Mouse (Mus musculus) kidney, embryonic 14.5 days (tissue): ENCODE data around the gene 9230112D13Rik. TPM values are rescaled to one million over a fixed set of nuclear protein-coding genes. Genes with fewer than 3 reads are reported as not detected.
A peak's percentile ranks its signal among the peaks of the same experiment; 100 is the strongest.

Experiments used
- ATAC-seq: fragments of 200-750 bp; cut with Nextera tagmentation; 2 replicates; pipeline ENCODE4 v1.8.0; 2017; ENCODE audit warnings: moderate number of reproducible peaks, mild to moderate bottlenecking, moderate TSS enrichment, moderate library complexity; ENCODE audit not compliant: low FRiP score, low TSS enrichment
- H3K27ac ChIP-seq: fragments of 300-500 bp; sonication (generic); 2 replicates; pipeline ENCODE4 v1.5.1; 2014; ENCODE audit warnings: low read depth, mild to moderate bottlenecking, low read length, moderate library complexity, mixed read lengths
- H3K27me3 ChIP-seq: fragments of 300-500 bp; sonication (generic); 2 replicates; pipeline ENCODE4 v1.6.1; 2014; ENCODE audit warnings: mild to moderate bottlenecking, low read length; ENCODE audit not compliant: control insufficient read depth, insufficient read depth
- H3K36me3 ChIP-seq: fragments of 300-500 bp; sonication (generic); 2 replicates; pipeline ENCODE4 v1.6.1; 2014; ENCODE audit warnings: low read length, mixed read lengths; ENCODE audit not compliant: control insufficient read depth, insufficient read depth
- H3K4me1 ChIP-seq: fragments of 300-500 bp; sonication (generic); 2 replicates; pipeline ENCODE4 v1.6.1; 2014; ENCODE audit warnings: low read length, mixed read lengths; ENCODE audit not compliant: control insufficient read depth, insufficient read depth
- H3K4me2 ChIP-seq: fragments of 300-500 bp; sonication (generic); replicated peaks from 2 replicates; pipeline ENCODE4 v1.6.1; 2014; ENCODE audit warnings: low read depth, mild to moderate bottlenecking, low read length
- H3K4me3 ChIP-seq: fragments of 300-500 bp; sonication (generic); 2 replicates; pipeline ENCODE4 v1.5.1; 2014; ENCODE audit warnings: mild to moderate bottlenecking, low read length
- H3K9ac ChIP-seq: fragments of 300-500 bp; sonication (generic); 2 replicates; pipeline ENCODE4 v1.6.1; 2014; ENCODE audit warnings: low read depth, mild to moderate bottlenecking, low read length, moderate library complexity
- H3K9me3 ChIP-seq: fragments of 300-500 bp; sonication (generic); 2 replicates; pipeline ENCODE4 v1.6.1; 2016; ENCODE audit warnings: low read length; ENCODE audit not compliant: control insufficient read depth
- WGBS: fragments of 180-500 bp; shearing (Covaris S2); extraction: QIAGEN DNeasy Blood & Tissue Kit; methylation state at CpG from one replicate; pipeline ENCODE4 v1.1.7; 2014; 5-methylcytosine and 5-hydroxymethylcytosine counted together
- polyA plus RNA-seq: library from polyadenylated mRNA; unstranded; fragments of >200 nt; fragmentation: Nextera tagmentation; extraction: Ambion mirVana; gene quantifications from 2 replicates; pipeline ENCODE4 v1.2.1, GENCODE M21; 2014

The 9230112D13Rik gene
- polyA plus RNA-seq, 1 experiment from 2014 or later = not detected

GRCm38 (mm10) chr14:34528804-34529203, 6.2 kb upstream of the 9230112D13Rik start:
- no peak overlapping the region for H3K4me3 ChIP-seq
- no peak overlapping the region for H3K27ac ChIP-seq
- H3K27me3 ChIP-seq = peaks cover 4% of the 10 kb centered on the region; the same call in 1 of the 2 replicates
- no peaks in the 10 kb centered on the region for H3K36me3 ChIP-seq
- H3K9ac ChIP-seq = no peak overlapping the region
- H3K9me3 ChIP-seq = no peaks in the 10 kb centered on the region
- 76% methylated on average over 8 of the region's 8 CpGs for WGBS
- no peak for ATAC-seq
- no peak overlapping the region for H3K4me2 ChIP-seq
- H3K4me1 ChIP-seq = no peaks in the 10 kb centered on the region

- 79% methylated on average over 8 of the region's 8 CpGs for WGBS
- no peaks in the 10 kb centered on the region for H3K36me3 ChIP-seq
- no peaks in the 10 kb centered on the region for H3K4me1 ChIP-seq
- H3K27me3 ChIP-seq = no peaks in the 10 kb centered on the region
- no peak overlapping the region for H3K4me3 ChIP-seq
- H3K27ac ChIP-seq = 0 out of 2 replicates have a peak overlapping the region, but pooled peaks have one; percentile 6
- H3K9ac ChIP-seq = no peak overlapping the region
- no peak for ATAC-seq
- no peaks in the 10 kb centered on the region for H3K9me3 ChIP-seq
- no peak overlapping the region for H3K4me2 ChIP-seq
These were observed 4.5 kb downstream of the 9230112D13Rik start for GRCm38 (mm10) chr14:34517959-34518544.

- no peaks in the 10 kb centered on the region for H3K4me1 ChIP-seq
- no peak overlapping the region for H3K4me2 ChIP-seq
- no peaks in the 10 kb centered on the region for H3K27me3 ChIP-seq
- no peaks in the 10 kb centered on the region for H3K9me3 ChIP-seq
- H3K4me3 ChIP-seq = no peak overlapping the region
- H3K36me3 ChIP-seq = no peaks in the 10 kb centered on the region
- 77% methylated on average over 10 of the region's 10 CpGs for WGBS
- no peak overlapping the region for H3K9ac ChIP-seq
- no peak for ATAC-seq
- no peak overlapping the region for H3K27ac ChIP-seq
These were observed 5.5 kb downstream of the 9230112D13Rik start for GRCm38 (mm10) chr14:34516960-34517577.

- no peak overlapping the region for H3K4me2 ChIP-seq
- WGBS = 82% methylated on average over 5 of the region's 5 CpGs
- no peaks in the 10 kb centered on the region for H3K36me3 ChIP-seq
- ATAC-seq = no peak
- no peak overlapping the region for H3K4me3 ChIP-seq
- no peaks in the 10 kb centered on the region for H3K27me3 ChIP-seq
- H3K9me3 ChIP-seq = no peaks in the 10 kb centered on the region
- no peaks in the 10 kb centered on the region for H3K4me1 ChIP-seq
- no peak overlapping the region for H3K27ac ChIP-seq
- no peak overlapping the region for H3K9ac ChIP-seq
These were observed 6.7 kb downstream of the 9230112D13Rik start for GRCm38 (mm10) chr14:34515860-34516259.

GRCm38 (mm10) chr14:34514120-34514519, 8.5 kb downstream of the 9230112D13Rik start:
- Histone ChIP-seq H3K9ac (no peak overlapping the region), H3K36me3 (no peaks in the 10 kb centered on the region), H3K4me1 (no peaks in the 10 kb centered on the region), H3K27me3 (no peaks in the 10 kb centered on the region), H3K4me3 (no peak overlapping the region), H3K27ac (no peak overlapping the region), H3K4me2 (no peak overlapping the region), H3K9me3 (no peaks in the 10 kb centered on the region)
- WGBS = 50% methylated on average over 6 of the region's 6 CpGs
- no peak for ATAC-seq

- Histone ChIP-seq H3K9me3 (no peaks in the 10 kb centered on the region), H3K4me3 (no peak overlapping the region), H3K27ac (no peak overlapping the region), H3K27me3 (no peaks in the 10 kb centered on the region), H3K36me3 (no peaks in the 10 kb centered on the region), H3K4me1 (peaks cover 4% of the 10 kb centered on the region; the same call in 1 of the 2 replicates), H3K9ac (no peak overlapping the region), H3K4me2 (no peak overlapping the region)
- 85% methylated on average over 4 of the region's 4 CpGs for WGBS
- no peak for ATAC-seq
These were observed 10.0 kb downstream of the 9230112D13Rik start for GRCm38 (mm10) chr14:34512602-34513001.

- H3K36me3 ChIP-seq = no peaks in the 10 kb centered on the region
- no peak overlapping the region for H3K27ac ChIP-seq
- H3K4me2 ChIP-seq = no peak overlapping the region
- H3K9me3 ChIP-seq = no peaks in the 10 kb centered on the region
- peaks cover 4% of the 10 kb centered on the region; the same call in 1 of the 2 replicates for H3K4me1 ChIP-seq
- ATAC-seq = no peak
- WGBS = 70% methylated on average over 11 of the region's 11 CpGs
- H3K9ac ChIP-seq = no peak overlapping the region
- no peak overlapping the region for H3K4me3 ChIP-seq
- no peaks in the 10 kb centered on the region for H3K27me3 ChIP-seq
These were observed 10.7 kb downstream of the 9230112D13Rik start for GRCm38 (mm10) chr14:34511901-34512300.

GRCm38 (mm10) chr14:34508842-34509439, 13.7 kb downstream of the 9230112D13Rik start:
- ATAC-seq = no peak
- H3K4me2 ChIP-seq = no peak overlapping the region
- H3K4me1 ChIP-seq = peaks cover 4% of the 10 kb centered on the region; the same call in 1 of the 2 replicates
- H3K9ac ChIP-seq = no peak overlapping the region
- H3K36me3 ChIP-seq = no peaks in the 10 kb centered on the region
- H3K9me3 ChIP-seq = no peaks in the 10 kb centered on the region
- no peaks in the 10 kb centered on the region for H3K27me3 ChIP-seq
- H3K27ac ChIP-seq = no peak overlapping the region
- WGBS = 34% methylated on average over 7 of the region's 7 CpGs
- H3K4me3 ChIP-seq = no peak overlapping the region

- Histone ChIP-seq H3K9ac (no peak overlapping the region), H3K4me1 (peaks cover 4% of the 10 kb centered on the region; the same call in 1 of the 2 replicates), H3K27me3 (no peaks in the 10 kb centered on the region), H3K4me2 (no peak overlapping the region), H3K27ac (no peak overlapping the region), H3K9me3 (no peaks in the 10 kb centered on the region), H3K4me3 (no peak overlapping the region), H3K36me3 (no peaks in the 10 kb centered on the region)
- no peak for ATAC-seq
- 33% methylated on average over 4 of the region's 4 CpGs for WGBS
These were observed 14.3 kb downstream of the 9230112D13Rik start for GRCm38 (mm10) chr14:34508187-34508840.
